9 mouse cellular contexts compared by ENCODE assay signal in the genomic region with DNA sequence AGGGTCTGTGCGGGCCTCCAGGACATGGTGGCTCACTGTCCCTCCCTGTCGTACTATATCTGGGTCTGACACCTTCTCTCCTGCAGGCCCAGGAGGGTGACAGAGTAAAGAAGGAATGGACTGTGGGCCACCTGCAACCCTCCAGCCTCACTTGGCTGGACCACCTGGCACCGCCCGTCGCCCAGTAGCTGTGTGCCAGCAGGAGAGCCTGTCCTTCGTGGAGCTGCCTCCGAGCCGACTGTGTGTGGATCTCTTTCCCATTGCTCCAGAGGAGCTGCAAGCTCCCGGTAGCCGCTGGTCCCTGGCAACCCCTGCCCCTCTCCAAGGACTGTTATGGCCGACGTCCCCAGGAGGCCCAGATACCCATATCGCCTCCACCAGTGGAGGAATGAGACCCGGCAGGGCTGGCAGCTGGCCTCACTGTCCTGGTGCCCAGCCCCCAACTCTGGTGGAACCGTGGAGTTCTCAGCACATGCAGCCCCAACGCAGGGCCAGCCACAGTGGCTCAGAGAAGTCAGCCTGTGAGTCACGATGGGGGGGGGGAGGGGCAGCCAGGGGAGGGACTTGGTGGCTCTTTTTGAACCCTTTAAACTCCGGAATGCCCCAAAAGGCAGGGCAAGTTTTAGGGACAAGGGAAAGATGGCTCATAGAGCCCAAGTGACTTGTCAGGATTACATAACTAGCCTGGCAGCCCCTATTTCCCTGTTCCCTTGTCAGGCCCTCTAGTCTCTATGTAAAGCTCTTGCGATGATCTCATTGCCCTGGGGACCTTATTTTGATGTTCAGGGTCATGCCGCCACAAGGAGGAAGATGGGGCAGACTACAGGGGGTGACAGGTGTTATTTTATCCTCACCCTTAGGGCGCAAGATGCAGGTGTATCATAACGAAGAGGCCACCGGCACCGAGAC. TPM values are rescaled to one million over a fixed set of nuclear protein-coding genes. Genes with fewer than 3 reads are reported as not detected.
DNase-seq lines count a peak whose midpoint lies in the region; ATAC-seq and TF ChIP-seq lines count a peak whose summit lies in the region.
"Had no signal": no experiment of that assay in that cellular context is flagged by ENCODE, and none has a peak within 500 bp of the region (broad histone marks: within the 10 kb centered on the region; RNA-seq: fewer than 3 reads in every experiment).

No protein-coding gene starts in this region.

- H3K9me3 ChIP-seq in E14TG2a.4 (ENCODE audit: low read length), result no peaks in the 10 kb centered on the region
- H3K9me3 ChIP-seq in forebrain, embryonic 13.5 days (replicated peaks), result no peaks in the 10 kb centered on the region
- H3K9me3 ChIP-seq in limb, embryonic 11.5 days (ENCODE audit: control insufficient read depth, low read length), result no peaks in the 10 kb centered on the region
- H3K9me3 ChIP-seq: megakaryocyte, embryonic 14.5 days had no signal

- peak overlapping the region; percentile 61 for H3K4me3 ChIP-seq in gastrocnemius, adult 2 months
- peak overlapping the region; percentile 86 for H3K4me3 ChIP-seq in E14TG2a.4 (replicated peaks; ENCODE audit: low read length)
- H3K4me3 ChIP-seq in forebrain, embryonic 13.5 days, result no peak overlapping the region
- H3K4me3 ChIP-seq in limb, embryonic 11.5 days (ENCODE audit: low read depth, low read length), result no peak overlapping the region
- H3K4me3 ChIP-seq: megakaryocyte, embryonic 14.5 days had no signal

- ATAC-seq in forebrain, embryonic 13.5 days, result no peak
- no peak for ATAC-seq in limb, embryonic 11.5 days (ENCODE audit: insufficient number of reproducible peaks, low FRiP score, low TSS enrichment, low read depth)

- H3K27me3 ChIP-seq in E14TG2a.4 (ENCODE audit: insufficient read depth, low read length), result peaks cover 79% of the 10 kb centered on the region
- H3K27me3 ChIP-seq in forebrain, embryonic 13.5 days, result peaks cover 79% of the 10 kb centered on the region
- H3K27me3 ChIP-seq in limb, embryonic 11.5 days (ENCODE audit: control insufficient read depth, insufficient read depth, low read length), result peaks cover 83% of the 10 kb centered on the region

- intact Hi-C loops in gastrocnemius, adult 2 months (cut with DNase I), result no loop called here

- peak overlapping the region; percentile 65 for H3K4me2 ChIP-seq in forebrain, embryonic 13.5 days
- H3K4me2 ChIP-seq in limb, embryonic 11.5 days (ENCODE audit: low read depth, severe bottlenecking), result peak overlapping the region; percentile 25

- WGBS in forebrain, embryonic 13.5 days, result 19% methylated on average over 24 of the region's 24 CpGs
- WGBS in limb, embryonic 11.5 days, result 22% methylated on average over 24 of the region's 24 CpGs

- no peak overlapping the region for H3K9ac ChIP-seq in forebrain, embryonic 13.5 days
- H3K9ac ChIP-seq in limb, embryonic 11.5 days (ENCODE audit: low read length), result no peak overlapping the region

- no peak for TF ChIP-seq CTCF in gastrocnemius, adult 2 months (IDR thresholded peaks at IDR 0.05)
- no peak for TF ChIP-seq CTCF in E14TG2a.4 (conservative IDR thresholded peaks at IDR 0.05; ENCODE audit: low read length)

- no peaks in the 10 kb centered on the region for H3K36me3 ChIP-seq in E14TG2a.4 (ENCODE audit: insufficient read depth, low read length)
- no peaks in the 10 kb centered on the region for H3K36me3 ChIP-seq in forebrain, embryonic 13.5 days (ENCODE audit: poor library complexity, severe bottlenecking)
- no peaks in the 10 kb centered on the region for H3K36me3 ChIP-seq in limb, embryonic 11.5 days (ENCODE audit: control insufficient read depth, insufficient read depth, low read length)

- DNase-seq in gastrocnemius, adult 2 months, result peak; percentile 44
- no peak for DNase-seq in gastrocnemius, adult 8-10 months (ENCODE audit: low spot score in 2 of 2)
- DNase-seq in limb, embryonic 11.5 days (ENCODE audit: low spot score), result no peak
- DNase-seq in yolk sac, embryonic 10.5 days (ENCODE audit: low spot score), result no peak
- DNase-seq in gastrocnemius, postnatal 25 days, result no peak
- no peak for DNase-seq in right cerebral cortex, postnatal 14 days

- H3K27ac ChIP-seq in gastrocnemius, adult 2 months, result peak overlapping the region; percentile 8; the same call in 1 of the 2 replicates
- peak overlapping the region; percentile 42; the same call in 1 of the 2 replicates for H3K27ac ChIP-seq in forebrain, embryonic 13.5 days
- H3K27ac ChIP-seq in limb, embryonic 11.5 days (replicated peaks; ENCODE audit: low read depth, low read length), result no peak overlapping the region

- H3K4me1 ChIP-seq in E14TG2a.4 (replicated peaks; ENCODE audit: low read depth, low read length), result peaks cover 83% of the 10 kb centered on the region
- peaks cover 65% of the 10 kb centered on the region for H3K4me1 ChIP-seq in forebrain, embryonic 13.5 days
- H3K4me1 ChIP-seq in limb, embryonic 11.5 days (ENCODE audit: control insufficient read depth, insufficient read depth, low read length), result peaks cover 29% of the 10 kb centered on the region

RNA-seq across cellular contexts. Expression of gene Arhgef19, which starts 7.0 kb away (rescaled TPM):
- total RNA-seq in gastrocnemius, adult 2 months (2021), result under 1 TPM; 0.31 to 0.33 TPM
- 1 to 10 TPM in 1 of 4 experiments, under 1 TPM in 3; 0.10 to 1.1 (median 0.22) TPM for total RNA-seq in gastrocnemius, adult 8-10 months (2022)
- polyA plus RNA-seq in forebrain, embryonic 13.5 days (2015; fragmentation: Nextera tagmentation; extraction: Ambion mirVana), result 0.96 and 1.2 TPM in 2 replicates
- 4.6 and 5.2 TPM in 2 replicates for polyA plus RNA-seq in limb, embryonic 11.5 days (2014; fragmentation: Nextera tagmentation; extraction: Ambion mirVana)
- total RNA-seq in gastrocnemius, postnatal 25 days (2021), result under 1 TPM; 0.74 to 0.83 TPM

RNA-seq across cellular contexts. Expression of gene Rsg1, which starts 32.6 kb away (rescaled TPM):
- total RNA-seq in gastrocnemius, adult 2 months (2021), result not detected
- total RNA-seq in gastrocnemius, adult 8-10 months (2022), result 1 to 10 TPM in 1 of 4 experiments, not detected in 3; 1.4 TPM
- 6.1 and 7.1 TPM in 2 replicates for polyA plus RNA-seq in forebrain, embryonic 13.5 days (2015; fragmentation: Nextera tagmentation; extraction: Ambion mirVana)
- 5.3 and 8.7 TPM in 2 replicates for polyA plus RNA-seq in limb, embryonic 11.5 days (2014; fragmentation: Nextera tagmentation; extraction: Ambion mirVana)
- total RNA-seq in gastrocnemius, postnatal 25 days (2021), result under 1 TPM in 1 of 2 experiments, not detected in 1; 0.27 TPM

RNA-seq across cellular contexts. Expression of gene Epha2, which starts 54.7 kb away (rescaled TPM):
- 1 to 10 TPM; 1.8 to 2.6 TPM for total RNA-seq in gastrocnemius, adult 2 months (2021)
- total RNA-seq in gastrocnemius, adult 8-10 months (2022), result 1 to 10 TPM in 3 of 4 experiments, under 1 TPM in 1; 0.85 to 2.0 (median 1.8) TPM
- 1.0 and 1.3 TPM in 2 replicates for polyA plus RNA-seq in forebrain, embryonic 13.5 days (2015; fragmentation: Nextera tagmentation; extraction: Ambion mirVana)
- polyA plus RNA-seq in limb, embryonic 11.5 days (2014; fragmentation: Nextera tagmentation; extraction: Ambion mirVana), result 2.2 and 2.4 TPM in 2 replicates
- 1 to 10 TPM; 1.3 to 2.0 TPM for total RNA-seq in gastrocnemius, postnatal 25 days (2021)

Comparison
In these comparisons a context has a peak if more than half of its experiments do, and no peak if none do; other contexts are left out.
1. H3K4me3 ChIP-seq: peak in gastrocnemius, adult 2 months (single experiment) and E14TG2a.4 (single experiment); none in forebrain, embryonic 13.5 days (single experiment) and limb, embryonic 11.5 days (single experiment).